Mouse (Mus musculus): ENCODE measurements around the gene Gmds.

Gene Gmds

GRCm38 (mm10) chr13:32338513-32339365 lies at the start of gene Gmds:
TSS of gene Gmds (minus strand) at chr13:32338740.
- peak; percentile 69 to 85 for DNase-seq (ENCODE audit: low spot score in 2 of 2)

GRCm38 (mm10) chr13:32385421-32386092 lies 47.0 kb upstream of the Gmds start:
- DNase-seq (ENCODE audit: low spot score in 2 of 2), result no peak

- DNase-seq (ENCODE audit: low spot score in 2 of 2), result no peak
Measured at GRCm38 (mm10) chr13:32382227-32383010, 43.9 kb upstream of the Gmds start.

GRCm38 (mm10) chr13:32378634-32379033 lies 40.1 kb upstream of the Gmds start:
- no peak for DNase-seq (ENCODE audit: low spot score in 2 of 2)

GRCm38 (mm10) chr13:32372531-32372883 lies 34.0 kb upstream of the Gmds start:
- DNase-seq (ENCODE audit: low spot score in 2 of 2), result no peak

- DNase-seq (ENCODE audit: low spot score in 2 of 2), result no peak
Measured at GRCm38 (mm10) chr13:32371874-32372530, 33.5 kb upstream of the Gmds start.

- DNase-seq (ENCODE audit: low spot score in 2 of 2), result no peak
Measured at GRCm38 (mm10) chr13:32370751-32371150, 32.2 kb upstream of the Gmds start.

- no peak for DNase-seq (ENCODE audit: low spot score in 2 of 2)
Measured at GRCm38 (mm10) chr13:32370135-32370534, 31.6 kb upstream of the Gmds start.

DNA sequence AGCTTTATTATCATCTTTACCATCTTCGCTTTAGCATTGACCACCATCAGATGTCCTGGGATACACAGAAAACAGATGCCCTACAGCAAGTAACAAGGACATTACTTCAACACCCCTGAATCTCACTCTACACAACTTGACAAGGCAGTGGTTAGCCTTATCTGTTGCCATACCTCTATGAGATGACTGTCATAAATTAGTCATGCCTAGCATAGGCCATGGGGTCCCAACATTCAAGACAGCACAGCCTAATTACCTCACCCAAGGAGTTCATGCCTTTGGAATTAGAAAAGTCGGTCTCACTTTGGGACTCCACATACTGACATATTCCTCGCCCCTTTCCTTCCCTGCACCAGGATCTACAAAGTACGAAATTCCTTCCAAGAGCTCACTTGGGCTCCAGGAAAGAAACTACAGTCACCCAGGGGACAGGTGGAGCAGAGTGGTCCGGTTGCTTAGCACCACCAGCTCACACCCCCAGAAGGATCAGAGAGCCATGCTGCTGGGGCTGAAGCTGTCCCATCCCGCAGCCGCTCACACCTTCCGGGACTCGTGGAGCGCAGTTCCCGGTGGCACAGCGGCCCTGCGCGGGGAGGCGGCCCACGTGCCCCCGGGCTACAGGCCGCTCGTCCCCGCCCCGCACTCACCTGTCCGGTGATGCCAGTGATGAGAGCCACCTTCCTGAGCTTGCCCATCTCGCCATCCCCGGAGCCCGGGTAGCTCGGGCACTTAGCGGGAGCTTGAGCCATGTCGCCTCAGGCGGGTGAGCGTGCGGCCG lies 616 bp downstream of the Gmds start:
- DNase-seq (ENCODE audit: low spot score in 2 of 2), result no peak

DNA sequence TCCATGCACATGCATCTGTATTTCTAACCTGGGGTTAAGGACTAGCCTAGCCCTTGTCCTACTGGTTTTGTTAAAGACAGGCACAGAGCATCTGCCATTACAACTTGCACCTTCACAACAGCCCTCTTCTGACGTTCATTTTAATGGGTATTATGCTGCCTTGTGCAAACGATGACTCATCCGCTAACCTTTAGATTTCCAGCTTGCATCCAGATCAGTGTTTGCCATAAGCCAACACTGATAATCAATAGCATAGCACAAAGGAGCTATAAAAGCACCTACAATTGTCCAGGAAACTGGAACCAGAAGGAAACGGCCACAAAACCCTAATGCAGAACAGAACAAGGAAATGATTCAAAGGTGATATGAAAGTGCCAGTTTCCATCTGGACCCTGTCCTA lies 20.2 kb downstream of the Gmds start:
- DNase-seq (ENCODE audit: low spot score in 2 of 2), result no peak

DNA sequence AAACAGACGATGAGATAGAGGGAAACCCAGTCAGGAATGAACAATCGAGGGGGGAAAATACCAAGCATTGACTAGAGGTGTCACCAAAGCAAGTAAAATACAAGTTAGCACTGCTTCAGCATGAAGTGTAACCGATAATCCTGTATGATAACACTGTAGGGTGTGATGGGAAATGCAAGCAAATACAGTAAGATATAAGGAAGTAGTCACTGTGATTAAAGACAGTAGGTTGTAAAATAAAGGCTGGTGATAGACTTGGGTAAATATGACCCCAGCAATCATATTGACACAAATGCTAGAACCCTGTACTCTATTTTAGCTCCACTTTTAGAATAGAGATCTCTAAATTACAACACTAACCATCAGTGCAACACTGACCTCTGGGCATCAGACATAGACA lies 21.2 kb downstream of the Gmds start:
- DNase-seq (ENCODE audit: low spot score in 2 of 2), result no peak

GRCm38 (mm10) chr13:32312663-32313062 lies 25.9 kb downstream of the Gmds start:
- peak in 1 of 2 experiments; percentile 13 for DNase-seq (ENCODE audit: low spot score in 2 of 2)

DNA sequence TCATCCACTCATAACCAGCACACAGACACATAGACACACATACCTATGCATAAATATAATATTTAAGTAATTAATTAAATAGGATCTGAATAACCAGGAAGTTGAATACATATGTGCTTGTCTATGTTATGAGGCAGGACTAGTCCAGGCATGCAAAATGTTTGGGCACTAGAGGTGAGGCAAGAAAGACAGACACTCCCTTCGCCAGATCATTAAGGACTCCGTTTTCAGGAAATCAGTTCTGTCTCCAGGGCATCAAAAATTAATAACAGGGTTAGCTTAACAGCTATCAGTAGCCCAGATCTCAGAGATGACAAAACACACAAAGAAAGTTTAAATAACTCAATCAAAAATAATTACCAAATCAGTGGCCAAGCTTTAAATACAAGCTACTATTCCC lies 27.1 kb downstream of the Gmds start:
- DNase-seq (ENCODE audit: low spot score in 2 of 2), result no peak

GRCm38 (mm10) chr13:32298456-32298855 lies 40.1 kb downstream of the Gmds start:
- DNase-seq (ENCODE audit: low spot score in 2 of 2), result no peak

DNA sequence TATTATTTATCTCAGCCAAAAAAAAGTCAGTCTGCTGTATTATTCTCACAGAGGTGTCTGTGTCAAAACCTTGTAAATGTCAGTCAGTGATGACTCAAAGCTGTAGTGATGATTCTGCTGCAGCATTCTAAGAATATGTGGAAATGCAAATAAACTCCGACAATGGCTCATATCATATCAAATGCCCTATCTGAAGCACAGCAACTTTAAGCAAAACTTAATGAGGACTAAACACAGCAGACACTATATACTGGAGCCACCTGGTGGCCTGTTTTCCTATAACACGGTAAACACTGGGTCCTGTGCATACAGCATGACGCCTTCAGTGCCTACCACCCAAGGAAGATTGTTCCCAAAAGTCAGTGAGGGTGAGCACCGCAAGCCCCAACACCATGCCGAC lies 41.1 kb downstream of the Gmds start:
- peak in 1 of 2 experiments; percentile 36 for DNase-seq (ENCODE audit: low spot score in 2 of 2)

GRCm38 (mm10) chr13:32294416-32295195 lies 43.9 kb downstream of the Gmds start:
- DNase-seq (ENCODE audit: low spot score in 2 of 2), result no peak

DNA sequence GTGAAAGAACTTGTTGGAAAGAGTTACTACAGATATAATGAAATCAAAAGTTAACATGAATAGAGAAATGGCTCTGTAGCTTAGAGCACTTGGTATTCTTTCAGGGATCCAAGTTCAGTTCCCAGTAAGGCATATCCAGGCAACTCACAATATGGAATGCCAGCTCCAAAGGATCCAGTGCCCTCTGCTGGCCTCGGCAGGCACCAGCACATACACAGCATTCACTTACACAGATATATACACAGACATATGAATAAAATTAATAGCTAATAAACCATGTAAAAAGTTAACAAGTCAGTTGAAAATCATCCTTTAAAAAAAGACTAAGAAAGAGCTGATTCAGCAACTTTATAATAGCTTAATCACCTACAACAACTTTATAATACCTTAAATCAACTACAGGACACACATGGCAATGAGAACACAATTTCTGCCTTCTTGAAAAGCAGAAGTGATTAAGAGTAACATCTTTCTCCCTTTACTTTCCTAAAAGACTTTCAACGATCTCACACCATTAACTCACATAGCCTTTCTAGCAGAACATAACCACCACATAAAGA lies 65.5 kb downstream of the Gmds start:
- DNase-seq (ENCODE audit: low spot score in 2 of 2), result no peak

DNA sequence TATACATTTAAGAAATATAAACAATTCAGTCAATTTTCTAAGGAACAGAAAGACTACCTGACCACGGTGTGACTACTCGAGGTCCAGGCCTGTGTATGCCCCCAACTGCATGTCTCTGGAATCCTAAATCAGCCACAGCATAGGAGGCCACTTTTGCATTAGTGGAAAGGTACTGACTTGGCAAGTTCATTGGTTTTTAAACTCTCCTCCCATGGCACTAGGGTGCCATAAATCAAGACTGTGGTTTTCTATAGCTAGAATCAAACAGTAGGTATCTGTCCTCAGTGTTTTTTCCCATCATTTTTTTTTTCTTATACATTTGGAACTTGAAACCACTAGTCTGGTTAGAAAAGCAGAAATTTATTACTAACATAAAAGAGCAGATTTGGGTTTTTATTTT lies 68.8 kb downstream of the Gmds start:
- DNase-seq (ENCODE audit: low spot score in 2 of 2), result no peak

DNA sequence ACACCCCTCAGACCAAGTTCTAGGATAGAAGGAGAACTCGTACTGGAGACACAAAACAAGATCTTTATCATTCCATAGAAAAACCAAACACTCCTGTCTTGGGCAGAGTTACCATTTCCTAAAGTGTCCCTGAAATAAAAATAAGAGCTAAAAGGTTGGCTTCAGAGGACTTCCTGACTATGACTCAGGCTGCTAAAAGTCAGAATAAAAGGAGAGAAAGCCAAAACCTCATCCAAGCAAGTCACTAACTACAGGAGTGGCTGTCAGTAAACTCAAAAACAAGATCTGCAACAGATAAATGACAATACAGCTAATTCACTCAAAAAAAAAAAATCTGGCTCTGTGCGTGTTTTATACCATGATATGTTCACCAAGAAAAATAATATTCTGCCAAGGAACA lies 69.3 kb downstream of the Gmds start:
- no peak for DNase-seq (ENCODE audit: low spot score in 2 of 2)

DNA sequence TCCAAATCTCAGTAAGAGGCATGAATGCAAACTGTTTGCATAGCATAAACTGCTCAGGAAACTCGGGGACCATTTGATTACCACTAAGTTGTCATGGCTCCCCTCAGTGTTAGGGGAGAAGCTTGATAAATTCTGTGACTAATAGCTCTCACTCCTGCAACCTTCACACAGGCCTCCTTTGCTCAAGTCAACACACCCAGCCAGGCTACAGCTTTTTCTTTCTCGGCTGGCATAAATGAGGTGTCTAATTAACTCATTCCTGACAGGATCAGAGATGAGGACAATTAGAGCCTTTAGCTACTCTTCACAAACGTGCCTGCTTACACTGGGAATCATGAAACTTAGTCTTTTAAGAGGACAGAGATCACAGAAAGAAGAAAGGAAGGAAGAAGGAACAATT lies 70.3 kb downstream of the Gmds start:
- no peak for DNase-seq (ENCODE audit: low spot score in 2 of 2)
